In the genomic region with DNA sequence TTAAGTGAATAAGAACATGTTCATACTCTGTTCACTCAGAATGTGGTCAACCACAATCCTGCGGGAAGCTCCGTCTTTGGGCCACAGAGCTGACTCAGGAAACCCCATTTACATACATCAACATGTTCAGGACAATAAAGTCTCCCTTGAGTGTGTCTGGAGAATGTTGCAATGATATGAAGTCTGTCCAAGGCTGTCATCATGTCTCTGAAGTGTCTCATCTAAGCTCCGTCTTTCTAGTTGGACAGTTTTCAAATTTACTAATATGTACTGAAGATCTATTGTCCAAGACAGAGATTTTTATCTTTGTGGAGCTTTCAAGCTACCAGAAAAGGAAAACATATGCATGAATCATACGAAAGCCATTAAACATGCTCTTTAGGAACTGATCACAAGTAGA, we compare ENCODE assay signal across 29 mouse cellular contexts.
DNase-seq lines count a peak whose midpoint lies in the region; ATAC-seq lines count a peak whose summit lies in the region.
"Had no signal": no experiment of that assay in that cellular context is flagged by ENCODE, and none has a peak within 500 bp of the region (broad histone marks: within the 10 kb centered on the region; RNA-seq: fewer than 3 reads in every experiment).

No protein-coding gene starts in this region.

- H3K4me3 ChIP-seq in lung, embryonic 15.5 days = no peak overlapping the region
- H3K4me3 ChIP-seq in embryonic facial prominence, embryonic 15.5 days (replicated peaks) = no peak overlapping the region
- H3K4me3 ChIP-seq in neural tube, embryonic 15.5 days (replicated peaks) = no peak overlapping the region
- H3K4me3 ChIP-seq: forebrain, embryonic 13.5 days; heart, embryonic 10.5 days; heart, embryonic 15.5 days; kidney, embryonic 15.5 days; layer of hippocampus, adult 2 months; left cerebral cortex, adult 2 months; limb, embryonic 12.5 days; liver, embryonic 15.5 days; neural tube, embryonic 13.5 days had no signal

- no peaks in the 10 kb centered on the region for H3K9me3 ChIP-seq in lung, embryonic 15.5 days
- no peaks in the 10 kb centered on the region for H3K9me3 ChIP-seq in embryonic facial prominence, embryonic 15.5 days (replicated peaks)
- no peaks in the 10 kb centered on the region for H3K9me3 ChIP-seq in neural tube, embryonic 15.5 days (replicated peaks)
- H3K9me3 ChIP-seq: forebrain, embryonic 13.5 days; heart, embryonic 10.5 days; heart, embryonic 15.5 days; kidney, embryonic 15.5 days; limb, embryonic 12.5 days; liver, embryonic 15.5 days; neural tube, embryonic 13.5 days had no signal

- WGBS in lung, embryonic 15.5 days = 51% methylated on average over 4 of the region's 4 CpGs
- WGBS in embryonic facial prominence, embryonic 15.5 days = 30% methylated on average over 4 of the region's 4 CpGs
- WGBS in neural tube, embryonic 15.5 days = 88% methylated on average over 4 of the region's 4 CpGs

- ATAC-seq in lung, embryonic 15.5 days (ENCODE audit: borderline replicate concordance, extremely low read depth, low FRiP score, low TSS enrichment) = peak; percentile 32; the same call in 1 of the 2 replicates
- peak; percentile 15; the same call in 1 of the 2 replicates for ATAC-seq in embryonic facial prominence, embryonic 15.5 days (ENCODE audit: insufficient number of reproducible peaks, low FRiP score, low TSS enrichment, low read depth)
- ATAC-seq in CD4-positive, CD25-positive, alpha-beta regulatory T cell, adult 4 months = no peak
- no peak for ATAC-seq in neural tube, embryonic 15.5 days (ENCODE audit: low FRiP score)
- ATAC-seq: forebrain, embryonic 13.5 days; hindbrain, embryonic 16.5 days; midbrain, embryonic 16.5 days had no signal

- no peak overlapping the region for H3K27ac ChIP-seq in lung, embryonic 15.5 days
- peak overlapping the region; percentile 65 for H3K27ac ChIP-seq in embryonic facial prominence, embryonic 15.5 days (replicated peaks)
- H3K27ac ChIP-seq in neural tube, embryonic 15.5 days (replicated peaks) = no peak overlapping the region
- H3K27ac ChIP-seq: forebrain, embryonic 13.5 days; heart, embryonic 10.5 days; heart, embryonic 15.5 days; kidney, embryonic 15.5 days; layer of hippocampus, adult 2 months; left cerebral cortex, adult 2 months; limb, embryonic 12.5 days; liver, embryonic 15.5 days; neural tube, embryonic 13.5 days had no signal

- H3K4me1 ChIP-seq in lung, embryonic 15.5 days = no peaks in the 10 kb centered on the region
- peaks cover 22% of the 10 kb centered on the region for H3K4me1 ChIP-seq in embryonic facial prominence, embryonic 15.5 days
- no peaks in the 10 kb centered on the region for H3K4me1 ChIP-seq in neural tube, embryonic 15.5 days
- H3K4me1 ChIP-seq: forebrain, embryonic 13.5 days; heart, embryonic 10.5 days; kidney, embryonic 15.5 days; liver, embryonic 15.5 days; neural tube, embryonic 13.5 days had no signal

- H3K36me3 ChIP-seq in lung, embryonic 15.5 days = no peaks in the 10 kb centered on the region
- no peaks in the 10 kb centered on the region for H3K36me3 ChIP-seq in embryonic facial prominence, embryonic 15.5 days
- H3K36me3 ChIP-seq in neural tube, embryonic 15.5 days = no peaks in the 10 kb centered on the region
- H3K36me3 ChIP-seq: heart, embryonic 10.5 days; heart, embryonic 15.5 days; kidney, embryonic 15.5 days; limb, embryonic 12.5 days; liver, embryonic 15.5 days; neural tube, embryonic 13.5 days had no signal

- no peak overlapping the region for H3K9ac ChIP-seq in lung, embryonic 15.5 days
- H3K9ac ChIP-seq in embryonic facial prominence, embryonic 15.5 days = no peak overlapping the region
- no peak overlapping the region for H3K9ac ChIP-seq in neural tube, embryonic 15.5 days (replicated peaks)
- H3K9ac ChIP-seq: forebrain, embryonic 13.5 days; heart, embryonic 15.5 days; kidney, embryonic 15.5 days; limb, embryonic 12.5 days; liver, embryonic 15.5 days; neural tube, embryonic 13.5 days had no signal

- no peaks in the 10 kb centered on the region for H3K27me3 ChIP-seq in lung, embryonic 15.5 days
- H3K27me3 ChIP-seq in embryonic facial prominence, embryonic 15.5 days = no peaks in the 10 kb centered on the region
- no peaks in the 10 kb centered on the region for H3K27me3 ChIP-seq in neural tube, embryonic 15.5 days (replicated peaks)
- H3K27me3 ChIP-seq: CH12.LX; heart, embryonic 15.5 days; kidney, embryonic 15.5 days; limb, embryonic 12.5 days; liver, embryonic 15.5 days; neural tube, embryonic 13.5 days had no signal

- DNase-seq in lung, adult 18-20 months = no peak
- peak; percentile 62 for DNase-seq in MN1 (ENCODE audit: low spot score)
- DNase-seq in cerebellum, adult 18-20 months = no peak
- DNase-seq: adrenal gland, postnatal 36 days; cerebellum, adult 2 months; cerebellum, postnatal 14 days; gastrocnemius, postnatal 10 days; heart, adult 11 months; kidney, adult 18-20 months; kidney, postnatal 25 days; right cerebral cortex, postnatal 14 days; thymus, postnatal 25 days had no signal

- H3K4me2 ChIP-seq in lung, embryonic 15.5 days = no peak overlapping the region
- H3K4me2 ChIP-seq in embryonic facial prominence, embryonic 15.5 days (replicated peaks) = no peak overlapping the region
- H3K4me2 ChIP-seq in neural tube, embryonic 15.5 days = no peak overlapping the region
- H3K4me2 ChIP-seq: forebrain, embryonic 13.5 days; heart, embryonic 15.5 days; kidney, embryonic 15.5 days; limb, embryonic 12.5 days; liver, embryonic 15.5 days; midbrain, embryonic 11.5 days; neural tube, embryonic 13.5 days had no signal

Comparison
In these comparisons a context has a peak if more than half of its experiments do, and no peak if none do; other contexts are left out.
1. ATAC-seq: peak in lung, embryonic 15.5 days (single experiment) and embryonic facial prominence, embryonic 15.5 days (single experiment); none in CD4-positive, CD25-positive, alpha-beta regulatory T cell, adult 4 months (single experiment) and neural tube, embryonic 15.5 days (single experiment).